Mouse (Mus musculus): ENCODE data around the gene Cemip2. TPM values are rescaled to one million over a fixed set of nuclear protein-coding genes. Genes with fewer than 3 reads are reported as not detected.

The Cemip2 gene
- polyA plus RNA-seq, 1 experiment from 2014 or later, result 108 TPM

DNA sequence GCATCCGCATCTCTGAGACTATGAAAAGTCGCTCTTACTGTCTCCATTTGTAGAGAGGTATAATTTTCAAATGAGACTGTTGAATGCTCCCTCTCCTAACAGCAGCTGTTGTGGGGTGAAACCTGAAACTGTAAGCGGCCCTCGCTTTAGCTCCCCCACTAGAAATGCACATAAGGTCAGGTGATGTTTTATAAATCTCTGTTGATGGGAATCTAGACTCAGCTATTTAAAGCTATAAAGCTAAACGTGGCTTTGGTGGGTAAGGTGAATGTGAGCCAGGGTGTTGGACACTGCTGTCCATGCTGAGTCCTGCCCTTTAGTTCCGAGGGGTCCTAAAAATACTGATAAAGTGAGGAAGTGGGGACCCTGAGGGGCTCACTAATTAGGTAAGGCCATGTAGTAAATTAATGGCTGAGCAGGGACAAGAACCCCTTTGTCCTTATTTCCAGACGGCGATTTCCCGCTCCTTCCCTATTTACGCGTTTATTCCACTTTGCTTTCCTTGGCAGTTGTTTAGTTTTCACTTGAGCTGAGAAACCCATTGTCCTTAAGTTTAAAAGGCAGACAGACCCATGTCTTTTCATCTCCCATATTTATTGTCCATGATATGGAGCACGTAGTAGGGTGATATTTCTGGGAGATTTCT, 3.8 kb downstream of the Cemip2 start:
- 26% methylated on average over 12 of the region's 12 CpGs for WGBS
- no peak for DNase-seq (ENCODE audit: low spot score)
- peak overlapping the region; percentile 86 for H3K27ac ChIP-seq (ENCODE audit: low read depth, low read length)
- H3K36me3 ChIP-seq (ENCODE audit: control insufficient read depth, insufficient read depth, low read length), result no peaks in the 10 kb centered on the region
- no peak for ATAC-seq (ENCODE audit: insufficient read depth, low FRiP score, low TSS enrichment)
- peak overlapping the region; percentile 80 for H3K4me2 ChIP-seq (ENCODE audit: low read depth)
- peaks cover 52% of the 10 kb centered on the region for H3K4me1 ChIP-seq (ENCODE audit: control insufficient read depth, insufficient read depth, low read length)
- H3K4me3 ChIP-seq (ENCODE audit: low read depth, low read length), result peak overlapping the region; percentile 19
- H3K27me3 ChIP-seq (ENCODE audit: control insufficient read depth, insufficient read depth, low read length), result no peaks in the 10 kb centered on the region
- no peaks in the 10 kb centered on the region for H3K9me3 ChIP-seq (ENCODE audit: control insufficient read depth, low read length)
- peak overlapping the region; percentile 3 for H3K9ac ChIP-seq (ENCODE audit: low read length)

DNA sequence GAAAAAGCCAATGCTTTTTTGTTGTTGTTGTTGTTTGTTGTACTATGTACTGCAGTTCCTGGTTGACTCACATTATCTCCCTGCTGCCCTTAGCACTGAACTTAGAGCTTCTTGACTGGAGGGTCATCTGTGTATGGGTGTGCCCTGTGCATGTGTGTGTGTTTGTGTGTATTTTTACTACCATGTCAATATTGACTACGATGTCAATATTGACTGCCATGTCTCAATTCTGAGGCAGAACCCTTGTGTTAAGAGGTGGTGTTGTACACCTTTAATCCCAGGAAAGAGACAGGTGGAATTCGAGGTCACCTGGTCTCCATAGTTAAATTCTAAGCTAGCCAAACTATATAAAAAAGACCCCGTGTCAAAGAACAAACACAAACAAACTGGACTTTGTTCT, 5.6 kb downstream of the Cemip2 start:
- DNase-seq (ENCODE audit: low spot score), result no peak
- peaks cover 61% of the 10 kb centered on the region for H3K4me1 ChIP-seq (ENCODE audit: control insufficient read depth, insufficient read depth, low read length)
- no peaks in the 10 kb centered on the region for H3K9me3 ChIP-seq (ENCODE audit: control insufficient read depth, low read length)
- peak overlapping the region; percentile 6 for H3K4me3 ChIP-seq (ENCODE audit: low read depth, low read length)
- no peaks in the 10 kb centered on the region for H3K27me3 ChIP-seq (ENCODE audit: control insufficient read depth, insufficient read depth, low read length)
- no peak overlapping the region for H3K9ac ChIP-seq (ENCODE audit: low read length)
- ATAC-seq (ENCODE audit: insufficient read depth, low FRiP score, low TSS enrichment), result no peak
- H3K27ac ChIP-seq (ENCODE audit: low read depth, low read length), result peak overlapping the region; percentile 98
- 77% methylated on average over 3 of the region's 3 CpGs for WGBS
- H3K4me2 ChIP-seq (ENCODE audit: low read depth), result peak overlapping the region; percentile 50
- H3K36me3 ChIP-seq (ENCODE audit: control insufficient read depth, insufficient read depth, low read length), result no peaks in the 10 kb centered on the region

DNA sequence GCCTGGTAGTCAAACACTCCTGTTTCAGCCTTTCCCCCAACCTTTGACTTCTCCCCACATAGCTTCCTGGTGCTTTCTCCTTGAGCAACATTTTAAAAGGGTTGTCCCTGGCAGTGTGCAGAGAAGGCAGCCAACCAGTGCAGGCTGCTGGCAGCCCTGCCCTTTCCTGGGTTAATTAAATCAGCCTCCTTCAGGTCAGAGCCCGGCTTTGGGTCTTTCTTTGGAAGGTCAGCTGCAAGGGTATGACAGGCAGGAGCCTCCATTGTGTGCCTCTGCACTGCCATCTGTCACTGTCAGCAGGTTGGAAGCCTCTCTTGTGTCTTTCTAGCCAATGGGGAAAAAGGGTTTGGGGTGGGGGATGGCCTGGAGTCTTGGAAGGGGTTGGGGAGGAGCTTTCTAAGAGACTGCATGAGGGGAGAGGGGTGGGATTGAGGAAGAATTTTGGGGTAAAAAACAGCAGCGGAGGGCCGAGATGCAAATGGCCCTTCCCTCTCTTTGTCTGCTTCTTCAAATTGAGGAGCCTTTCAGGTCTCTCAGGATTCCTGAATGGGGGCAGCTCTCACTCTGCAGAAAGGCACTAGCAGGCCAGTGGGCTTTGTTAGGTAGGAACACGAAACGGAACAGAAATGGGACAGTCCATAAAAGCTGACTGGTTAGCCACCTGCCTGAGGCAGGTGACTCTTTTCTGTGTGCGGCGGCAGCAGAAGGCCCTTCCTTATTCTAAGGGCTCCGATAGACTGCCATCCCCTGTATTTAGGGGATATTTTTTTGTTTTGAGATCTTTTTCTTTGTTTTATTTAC, 6.4 kb downstream of the Cemip2 start:
- Histone ChIP-seq H3K4me2 (ENCODE audit: low read depth) (peak overlapping the region; percentile 50), H3K4me3 (ENCODE audit: low read depth, low read length) (peak overlapping the region; percentile 22)
- WGBS, result 15% methylated on average over 8 of the region's 8 CpGs

DNA sequence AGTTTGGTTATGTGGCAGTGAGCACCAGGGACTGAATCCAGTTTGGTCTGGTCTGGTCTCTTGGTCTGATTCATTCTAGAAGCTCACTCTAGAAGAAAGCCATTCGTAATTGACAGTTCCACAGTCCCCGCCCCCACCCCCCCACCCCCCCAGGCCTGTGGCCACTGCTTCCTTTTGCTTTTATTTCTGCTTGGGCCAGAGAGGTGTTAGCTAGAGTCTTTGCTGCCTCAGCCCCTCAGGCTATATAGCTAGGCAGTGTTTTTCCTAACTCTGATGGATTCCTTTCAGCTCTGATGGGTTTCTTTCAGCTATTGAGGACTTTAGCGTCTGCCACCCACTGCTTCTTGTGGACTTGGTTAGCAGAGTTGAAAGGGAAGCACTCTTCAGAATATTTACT, 7.0 kb downstream of the Cemip2 start:
- Histone ChIP-seq H3K27me3 (ENCODE audit: control insufficient read depth, insufficient read depth, low read length) (no peaks in the 10 kb centered on the region), H3K4me2 (ENCODE audit: low read depth) (peak overlapping the region; percentile 50), H3K27ac (ENCODE audit: low read depth, low read length) (peak overlapping the region; percentile 98), H3K9me3 (ENCODE audit: control insufficient read depth, low read length) (no peaks in the 10 kb centered on the region), H3K9ac (ENCODE audit: low read length) (peak overlapping the region; percentile 72), H3K4me3 (ENCODE audit: low read depth, low read length) (no peak overlapping the region), H3K4me1 (ENCODE audit: control insufficient read depth, insufficient read depth, low read length) (peaks cover 67% of the 10 kb centered on the region), H3K36me3 (ENCODE audit: control insufficient read depth, insufficient read depth, low read length) (no peaks in the 10 kb centered on the region)
- ATAC-seq (ENCODE audit: insufficient read depth, low FRiP score, low TSS enrichment) (peak; percentile 11), DNase-seq (ENCODE audit: low spot score) (peak; percentile 33)
- WGBS, result 8% methylated on average over 3 of the region's 3 CpGs

More for the DNA sequence above, 6.4 kb downstream of the Cemip2 start:
- Histone ChIP-seq H3K27ac (ENCODE audit: low read depth, low read length) (peak overlapping the region; percentile 98), H3K4me1 (ENCODE audit: control insufficient read depth, insufficient read depth, low read length) (peaks cover 64% of the 10 kb centered on the region), H3K9me3 (ENCODE audit: control insufficient read depth, low read length) (no peaks in the 10 kb centered on the region), H3K36me3 (ENCODE audit: control insufficient read depth, insufficient read depth, low read length) (no peaks in the 10 kb centered on the region), H3K27me3 (ENCODE audit: control insufficient read depth, insufficient read depth, low read length) (no peaks in the 10 kb centered on the region), H3K9ac (ENCODE audit: low read length) (peak overlapping the region; percentile 72)
- ATAC-seq (ENCODE audit: insufficient read depth, low FRiP score, low TSS enrichment), result peak; percentile 83
- DNase-seq (ENCODE audit: low spot score), result peak; percentile 85

DNA sequence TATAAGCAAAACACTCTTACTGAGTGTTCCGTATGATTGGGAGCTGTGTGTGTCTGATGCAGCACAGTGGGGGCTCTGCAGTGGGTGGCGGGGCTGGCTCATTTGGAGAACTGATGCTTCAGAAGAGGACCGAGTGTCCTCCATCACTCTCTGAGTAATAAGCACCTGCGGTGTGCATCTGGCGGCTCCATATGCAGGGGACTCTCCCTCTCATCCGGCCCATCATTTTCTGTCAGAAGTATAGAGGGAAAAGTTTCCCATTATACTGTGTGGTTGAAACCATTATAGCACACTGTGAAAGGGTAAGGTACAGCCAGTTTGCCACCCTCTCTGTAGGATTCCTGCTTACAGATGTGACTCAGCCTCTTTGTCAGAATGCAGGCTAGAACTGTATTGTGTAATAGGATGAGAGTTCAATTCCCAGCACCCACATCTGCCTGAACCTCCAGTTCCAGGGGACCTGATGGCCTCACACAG, 8.9 kb downstream of the Cemip2 start:
- no peak overlapping the region for H3K4me2 ChIP-seq (ENCODE audit: low read depth)
- H3K27ac ChIP-seq (ENCODE audit: low read depth, low read length), result peak overlapping the region; percentile 57
- no peaks in the 10 kb centered on the region for H3K27me3 ChIP-seq (ENCODE audit: control insufficient read depth, insufficient read depth, low read length)
- DNase-seq (ENCODE audit: low spot score) (no peak), ATAC-seq (ENCODE audit: insufficient read depth, low FRiP score, low TSS enrichment) (no peak)
- H3K4me3 ChIP-seq (ENCODE audit: low read depth, low read length), result no peak overlapping the region
- peak overlapping the region; percentile 37; the same call in 1 of the 2 replicates for H3K9ac ChIP-seq (ENCODE audit: low read length)
- H3K36me3 ChIP-seq (ENCODE audit: control insufficient read depth, insufficient read depth, low read length), result no peaks in the 10 kb centered on the region
- no peaks in the 10 kb centered on the region for H3K9me3 ChIP-seq (ENCODE audit: control insufficient read depth, low read length)
- 48% methylated on average over 6 of the region's 6 CpGs for WGBS
- peaks cover 63% of the 10 kb centered on the region for H3K4me1 ChIP-seq (ENCODE audit: control insufficient read depth, insufficient read depth, low read length)

DNA sequence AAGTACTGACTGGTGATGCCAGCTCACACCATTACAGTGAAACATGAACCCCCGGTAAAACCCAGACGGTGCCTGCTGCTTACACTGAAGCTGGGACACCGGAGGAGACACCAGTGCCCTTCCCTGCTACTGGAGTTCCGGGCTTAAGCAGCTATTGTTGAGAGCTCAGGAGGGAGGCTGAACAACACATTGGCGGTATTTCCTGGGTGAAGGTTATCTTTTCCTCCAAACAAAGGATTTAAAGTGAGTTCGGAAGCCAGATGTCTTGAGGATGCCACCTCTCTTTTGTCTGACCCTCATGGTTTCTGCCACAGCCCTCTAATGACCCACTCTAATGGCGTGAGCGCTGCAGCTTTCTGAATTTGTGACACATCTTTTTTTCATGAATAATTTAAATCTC, 10.9 kb downstream of the Cemip2 start:
- peak overlapping the region; percentile 45 for H3K9ac ChIP-seq (ENCODE audit: low read length)
- 16% methylated on average over 8 of the region's 8 CpGs for WGBS
- H3K9me3 ChIP-seq (ENCODE audit: control insufficient read depth, low read length), result no peaks in the 10 kb centered on the region
- ATAC-seq (ENCODE audit: insufficient read depth, low FRiP score, low TSS enrichment), result 0 out of 2 replicates have a peak, but pooled peaks have one; percentile 18
- H3K36me3 ChIP-seq (ENCODE audit: control insufficient read depth, insufficient read depth, low read length), result no peaks in the 10 kb centered on the region
- H3K27ac ChIP-seq (ENCODE audit: low read depth, low read length), result peak overlapping the region; percentile 93
- peak overlapping the region; percentile 37 for H3K4me2 ChIP-seq (ENCODE audit: low read depth)
- peak; percentile 63 for DNase-seq (ENCODE audit: low spot score)
- H3K4me1 ChIP-seq (ENCODE audit: control insufficient read depth, insufficient read depth, low read length), result peaks cover 48% of the 10 kb centered on the region
- H3K4me3 ChIP-seq (ENCODE audit: low read depth, low read length), result no peak overlapping the region
- no peaks in the 10 kb centered on the region for H3K27me3 ChIP-seq (ENCODE audit: control insufficient read depth, insufficient read depth, low read length)

DNA sequence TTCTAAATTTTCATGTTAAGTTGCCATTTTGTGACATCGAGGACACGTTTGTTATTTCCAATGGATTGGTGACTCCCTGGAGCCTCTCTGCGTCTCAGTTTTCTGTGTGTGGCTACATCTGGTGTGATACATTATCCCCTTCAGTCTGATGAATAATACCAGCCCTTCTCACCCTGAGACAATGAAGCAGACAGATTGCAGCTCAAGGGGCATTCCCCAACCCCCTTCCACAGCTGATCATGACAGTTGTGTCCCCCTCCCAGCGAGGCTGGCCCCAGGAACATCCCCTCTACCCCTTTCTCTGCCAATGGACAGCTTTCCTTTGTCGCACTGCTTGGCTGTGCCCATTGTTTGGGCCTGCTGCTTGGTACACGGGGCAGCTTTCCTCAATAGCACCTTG, 11.5 kb downstream of the Cemip2 start:
- peak overlapping the region; percentile 93 for H3K27ac ChIP-seq (ENCODE audit: low read depth, low read length)
- peak; percentile 85 for ATAC-seq (ENCODE audit: insufficient read depth, low FRiP score, low TSS enrichment)
- no peak overlapping the region for H3K9ac ChIP-seq (ENCODE audit: low read length)
- no peak overlapping the region for H3K4me3 ChIP-seq (ENCODE audit: low read depth, low read length)
- H3K27me3 ChIP-seq (ENCODE audit: control insufficient read depth, insufficient read depth, low read length), result no peaks in the 10 kb centered on the region
- peak; percentile 81 for DNase-seq (ENCODE audit: low spot score)
- H3K4me1 ChIP-seq (ENCODE audit: control insufficient read depth, insufficient read depth, low read length), result peaks cover 45% of the 10 kb centered on the region
- H3K9me3 ChIP-seq (ENCODE audit: control insufficient read depth, low read length), result no peaks in the 10 kb centered on the region
- H3K36me3 ChIP-seq (ENCODE audit: control insufficient read depth, insufficient read depth, low read length), result no peaks in the 10 kb centered on the region
- peak overlapping the region; percentile 0; the same call in 1 of the 2 replicates for H3K4me2 ChIP-seq (ENCODE audit: low read depth)
- WGBS, result 16% methylated on average over 6 of the region's 6 CpGs

DNA sequence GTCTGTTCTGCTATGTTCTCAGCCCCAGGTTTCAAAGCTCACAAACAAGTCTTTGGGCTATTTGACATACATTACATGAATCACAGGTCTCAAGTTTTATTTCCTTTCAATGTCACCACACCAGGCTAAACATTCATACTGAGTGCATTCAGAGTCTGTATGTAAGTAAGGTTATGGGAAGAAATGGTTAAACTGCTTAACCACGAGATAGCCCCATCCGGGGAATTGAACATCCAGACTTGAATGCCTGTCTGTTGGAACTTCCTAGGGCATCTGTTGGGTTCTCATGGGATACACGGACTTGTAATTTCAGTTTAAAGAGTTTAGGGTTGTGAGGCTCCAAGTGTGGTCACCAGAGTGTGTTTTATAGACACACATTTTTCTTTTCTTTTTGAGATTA, 13.2 kb downstream of the Cemip2 start:
- H3K4me1 ChIP-seq (ENCODE audit: control insufficient read depth, insufficient read depth, low read length), result peaks cover 30% of the 10 kb centered on the region

More for the DNA sequence above, 13.2 kb downstream of the Cemip2 start:
- Histone ChIP-seq H3K9me3 (ENCODE audit: control insufficient read depth, low read length) (no peaks in the 10 kb centered on the region), H3K9ac (ENCODE audit: low read length) (no peak overlapping the region), H3K27me3 (ENCODE audit: control insufficient read depth, insufficient read depth, low read length) (no peaks in the 10 kb centered on the region), H3K27ac (ENCODE audit: low read depth, low read length) (no peak overlapping the region), H3K4me2 (ENCODE audit: low read depth) (no peak overlapping the region), H3K4me3 (ENCODE audit: low read depth, low read length) (no peak overlapping the region), H3K36me3 (ENCODE audit: control insufficient read depth, insufficient read depth, low read length) (no peaks in the 10 kb centered on the region; the same call in 1 of the 2 replicates)
- WGBS, result 76% methylated on average over 3 of the region's 3 CpGs
- no peak for DNase-seq (ENCODE audit: low spot score)
- no peak for ATAC-seq (ENCODE audit: insufficient read depth, low FRiP score, low TSS enrichment)

Measured in neural tube, embryonic 11.5 days (tissue).